In genomic region chr4:58183897-58184296, GRCm38 (mm10) we compare ENCODE assay signal across 16 mouse cellular contexts. TPM values are rescaled to one million over a fixed set of nuclear protein-coding genes. Genes with fewer than 3 reads are reported as not detected.
"Had no signal": no experiment of that assay in that cellular context is flagged by ENCODE, and none has a peak within 500 bp of the region (broad histone marks: within the 10 kb centered on the region; RNA-seq: fewer than 3 reads in every experiment).

No protein-coding gene starts in this region.

- H3K27me3 ChIP-seq: limb, embryonic 12.5 days; liver, embryonic 13.5 days; midbrain, embryonic 15.5 days; neural tube, embryonic 12.5 days; stomach, embryonic 15.5 days had no signal

- H3K4me3 ChIP-seq: limb, embryonic 12.5 days; liver, embryonic 13.5 days; megakaryocyte, embryonic 14.5 days; midbrain, embryonic 15.5 days; neural tube, embryonic 12.5 days; stomach, embryonic 15.5 days had no signal

- H3K9me3 ChIP-seq: limb, embryonic 12.5 days; liver, embryonic 13.5 days; megakaryocyte, embryonic 14.5 days; midbrain, embryonic 15.5 days; neural tube, embryonic 12.5 days; stomach, embryonic 15.5 days had no signal

- H3K4me2 ChIP-seq: limb, embryonic 12.5 days; liver, embryonic 13.5 days; midbrain, embryonic 11.5 days; midbrain, embryonic 15.5 days; neural tube, embryonic 12.5 days; stomach, embryonic 15.5 days had no signal

- H3K4me1 ChIP-seq: limb, embryonic 12.5 days; liver, embryonic 13.5 days; megakaryocyte, embryonic 14.5 days; midbrain, embryonic 15.5 days; neural tube, embryonic 12.5 days had no signal

- ATAC-seq: hindbrain, postnatal 0 days; liver, postnatal 0 days; midbrain, embryonic 15.5 days had no signal

- H3K36me3 ChIP-seq: limb, embryonic 12.5 days; liver, embryonic 13.5 days; midbrain, embryonic 15.5 days; neural tube, embryonic 12.5 days; stomach, embryonic 15.5 days had no signal

- DNase-seq: kidney, postnatal 10 days; liver; liver, embryonic 13.5 days; liver, postnatal 0 days; lung, postnatal 10 days; thymus, postnatal 4 days had no signal

- H3K27ac ChIP-seq: hindbrain, postnatal 0 days; limb, embryonic 12.5 days; liver, embryonic 13.5 days; macrophage; midbrain, embryonic 15.5 days; neural tube, embryonic 12.5 days; stomach, embryonic 15.5 days had no signal

- H3K9ac ChIP-seq: limb, embryonic 12.5 days; liver, embryonic 13.5 days; liver, postnatal 0 days; midbrain, embryonic 15.5 days; neural tube, embryonic 12.5 days; stomach, embryonic 15.5 days had no signal

RNA-seq across cellular contexts. Expression of gene Svep1, which starts 22.8 kb away (rescaled TPM):
- total RNA-seq: monocyte, adult 5-6 weeks; neutrophil, adult 5-6 weeks had no signal
- polyA plus RNA-seq: macrophage had no signal
